Mouse (Mus musculus): Measurements from ENCODE around the gene Isx.

DNA sequence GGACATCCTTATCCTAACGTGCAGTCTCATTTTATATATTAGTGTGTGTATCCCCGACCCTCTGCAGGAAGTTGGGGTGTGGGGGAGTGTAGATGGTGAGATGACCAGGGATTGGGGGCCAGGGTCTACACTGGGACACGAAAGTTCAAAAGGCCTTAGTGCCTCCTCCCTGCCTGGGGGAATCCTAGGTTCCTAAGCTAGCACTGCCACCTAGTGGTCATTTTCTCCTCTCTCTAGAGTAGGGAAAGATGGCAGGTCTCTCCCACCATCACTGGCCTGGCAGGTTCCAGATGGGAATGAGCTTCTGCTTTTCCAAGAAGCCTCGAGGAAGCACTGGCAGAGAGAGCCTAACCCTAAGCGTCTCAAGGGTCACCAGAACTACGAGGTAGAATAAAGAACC, 62.3 kb downstream of the Isx start:
- TF ChIP-seq CTCF (IDR thresholded peaks at IDR 0.05; ENCODE audit: borderline replicate concordance, extremely low read depth, insufficient read depth, insufficient read length) (peak; percentile 79; the same call in 1 of the 2 replicates), POLR2A (IDR thresholded peaks at IDR 0.05; ENCODE audit: borderline replicate concordance, extremely low read depth, insufficient read depth, insufficient read length, poor library complexity, severe bottlenecking) (no peak)
